Mouse (Mus musculus) limb, embryonic 15.5 days (tissue): ENCODE measurements around the gene Abr. TPM values are rescaled to one million over a fixed set of nuclear protein-coding genes. Genes with fewer than 3 reads are reported as not detected.

Experiments used
- ATAC-seq: fragments of 200-750 bp; cut with Nextera tagmentation; 2 replicates; pipeline ENCODE4 v1.8.0; 2017; ENCODE audit warnings: low read depth, moderate TSS enrichment; ENCODE audit not compliant: insufficient number of reproducible peaks, low FRiP score, low TSS enrichment
- H3K27ac ChIP-seq: fragments of 300-500 bp; sonication (generic); 2 replicates; pipeline ENCODE4 v1.5.1; 2015; ENCODE audit warnings: moderate library complexity, mild to moderate bottlenecking, inconsistent platforms
- H3K27me3 ChIP-seq: fragments of 300-500 bp; sonication (generic); 2 replicates; pipeline ENCODE4 v1.6.1; 2015; ENCODE audit warnings: inconsistent platforms
- H3K36me3 ChIP-seq: fragments of 300-500 bp; sonication (generic); 2 replicates; pipeline ENCODE4 v1.6.1; 2015; ENCODE audit warnings: inconsistent platforms
- H3K4me1 ChIP-seq: fragments of 300-500 bp; sonication (generic); 2 replicates; pipeline ENCODE4 v1.6.1; 2015; ENCODE audit warnings: inconsistent platforms
- H3K4me2 ChIP-seq: fragments of 300-500 bp; sonication (generic); 2 replicates; pipeline ENCODE4 v1.6.1; 2015; ENCODE audit warnings: mild to moderate bottlenecking, inconsistent platforms
- H3K4me3 ChIP-seq: fragments of 300-500 bp; sonication (generic); 2 replicates; pipeline ENCODE4 v1.5.1; 2015; ENCODE audit warnings: mild to moderate bottlenecking, inconsistent platforms
- H3K9ac ChIP-seq: fragments of 300-500 bp; sonication (generic); 2 replicates; pipeline ENCODE4 v1.6.1; 2015; ENCODE audit warnings: inconsistent platforms
- H3K9me3 ChIP-seq: fragments of 300-500 bp; sonication (generic); 2 replicates; pipeline ENCODE4 v1.6.1; 2016; ENCODE audit warnings: inconsistent platforms
- WGBS: fragments of 180-500 bp; shearing (Covaris S2); methylation state at CpG from one replicate; pipeline ENCODE4 v1.1.7; 2015; 5-methylcytosine and 5-hydroxymethylcytosine counted together
- polyA plus RNA-seq: library from polyadenylated mRNA; unstranded; fragments of >200 nt; fragmentation: Nextera tagmentation; extraction: Ambion mirVana; gene quantifications from 2 replicates; pipeline ENCODE4 v1.2.1, GENCODE M21; 2015

Abr gene
- polyA plus RNA-seq, 1 experiment from 2014 or later: 31.9 TPM

DNA sequence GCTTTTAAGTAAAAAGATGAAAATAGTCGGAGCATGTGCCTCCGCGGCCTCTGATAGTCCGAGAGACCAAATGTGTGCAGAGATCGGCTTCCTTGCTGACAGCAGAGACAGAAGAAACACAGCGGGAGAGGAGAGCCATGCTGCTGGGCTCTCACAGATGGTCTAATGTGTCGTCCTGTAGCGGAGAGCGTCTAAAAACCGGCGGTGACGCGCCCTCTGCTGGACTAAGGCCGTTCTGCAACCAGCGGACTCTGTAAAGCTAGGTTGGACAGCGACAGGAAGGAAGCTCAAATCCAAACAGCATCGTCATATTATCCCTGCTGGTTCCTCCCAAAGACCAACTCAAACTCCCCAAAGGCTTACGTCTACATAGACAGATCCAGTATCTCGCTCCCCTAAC lies 23.8 kb upstream of the Abr start:
- H3K36me3 ChIP-seq: no peaks in the 10 kb centered on the region
- H3K4me2 ChIP-seq: peak overlapping the region; percentile 43
- H3K27me3 ChIP-seq: peaks cover 16% of the 10 kb centered on the region; the same call in 1 of the 2 replicates
- peak overlapping the region; percentile 17 for H3K4me3 ChIP-seq
- no peak for ATAC-seq
- no peaks in the 10 kb centered on the region for H3K9me3 ChIP-seq
- no peak overlapping the region for H3K9ac ChIP-seq
- H3K27ac ChIP-seq: no peak overlapping the region
- peaks cover 14% of the 10 kb centered on the region for H3K4me1 ChIP-seq
- under 1% methylated on average over 19 of the region's 19 CpGs for whole genome bisulfite sequencing

DNA sequence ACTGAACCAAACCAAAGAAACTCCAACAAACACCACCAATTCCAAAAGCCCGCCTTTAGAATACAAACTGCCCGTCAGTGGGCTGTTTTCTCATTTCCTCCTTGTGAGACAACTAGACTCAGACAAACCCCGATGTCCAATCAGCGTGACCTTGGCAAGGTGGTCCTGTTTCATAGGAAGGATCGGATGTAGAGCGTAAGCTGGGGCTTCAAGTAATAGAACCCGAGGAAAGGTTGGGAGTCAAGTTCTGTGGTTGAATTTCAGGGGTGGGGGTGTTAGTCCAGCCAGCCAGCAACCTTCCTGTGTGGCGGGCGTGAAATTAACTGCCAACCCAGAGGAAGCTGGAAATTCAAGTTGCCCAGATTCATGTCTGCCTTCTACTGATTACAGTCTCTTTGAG lies 22.9 kb upstream of the Abr start:
- Histone ChIP-seq H3K4me3 (no peak overlapping the region), H3K27me3 (peaks cover 16% of the 10 kb centered on the region; the same call in 1 of the 2 replicates), H3K27ac (no peak overlapping the region), H3K4me1 (peaks cover 14% of the 10 kb centered on the region), H3K4me2 (no peak overlapping the region), H3K9ac (no peak overlapping the region), H3K9me3 (no peaks in the 10 kb centered on the region), H3K36me3 (no peaks in the 10 kb centered on the region)
- ATAC-seq: no peak
- 51% methylated on average over 9 of the region's 9 CpGs for WGBS

DNA sequence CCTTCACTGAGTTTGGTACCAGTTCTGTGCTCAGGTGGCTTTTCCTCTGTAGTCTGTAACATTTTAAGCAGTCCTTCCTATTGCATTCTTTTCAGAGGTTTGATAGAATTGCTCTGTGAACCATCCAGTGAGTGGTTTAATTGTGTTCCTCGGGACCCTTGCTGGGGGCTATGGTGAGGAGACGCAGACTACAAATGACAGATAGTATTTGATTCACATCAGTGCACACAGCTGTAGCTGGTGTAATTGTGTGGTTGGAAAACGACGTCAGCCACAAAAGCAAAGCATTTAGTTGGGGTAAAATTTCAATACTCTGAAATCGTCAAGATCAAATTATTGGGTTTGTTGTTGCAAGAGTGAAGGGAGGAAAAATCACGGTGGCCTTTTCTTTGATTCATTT lies 22.1 kb upstream of the Abr start:
- no peak for ATAC-seq
- no peak overlapping the region for H3K4me3 ChIP-seq
- no peak overlapping the region for H3K9ac ChIP-seq
- no peaks in the 10 kb centered on the region for H3K9me3 ChIP-seq
- H3K4me2 ChIP-seq: no peak overlapping the region
- H3K36me3 ChIP-seq: no peaks in the 10 kb centered on the region
- peaks cover 16% of the 10 kb centered on the region; the same call in 1 of the 2 replicates for H3K27me3 ChIP-seq
- H3K27ac ChIP-seq: no peak overlapping the region
- H3K4me1 ChIP-seq: peaks cover 14% of the 10 kb centered on the region
- 57% methylated on average over 6 of the region's 6 CpGs for WGBS

DNA sequence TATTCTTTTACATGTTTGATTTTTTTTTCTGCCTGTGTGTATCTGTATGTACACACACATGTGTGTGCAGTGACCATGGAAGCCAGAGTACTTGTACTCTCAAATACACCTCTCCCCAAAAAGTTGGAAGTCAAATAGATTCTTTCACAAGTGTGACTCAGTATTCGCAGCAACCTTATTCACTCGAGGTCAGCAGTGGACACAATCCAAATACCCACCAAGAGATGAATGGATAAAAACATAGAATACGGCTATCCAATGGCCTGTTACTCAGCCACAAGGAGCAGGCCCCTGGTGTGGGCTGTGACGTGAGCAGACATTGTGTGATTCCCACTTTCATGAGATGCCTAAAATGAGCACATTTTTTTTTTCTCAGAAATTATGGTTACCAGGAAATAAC lies 18.1 kb upstream of the Abr start:
- Histone ChIP-seq H3K36me3 (no peaks in the 10 kb centered on the region), H3K9me3 (no peaks in the 10 kb centered on the region), H3K27ac (no peak overlapping the region), H3K9ac (no peak overlapping the region), H3K4me2 (no peak overlapping the region), H3K27me3 (0 out of 2 replicates have a peak, but pooled peaks cover 11% of the 10 kb centered on the region), H3K4me3 (no peak overlapping the region), H3K4me1 (no peaks in the 10 kb centered on the region)
- 79% methylated on average over 4 of the region's 4 CpGs for WGBS
- no peak for ATAC-seq

DNA sequence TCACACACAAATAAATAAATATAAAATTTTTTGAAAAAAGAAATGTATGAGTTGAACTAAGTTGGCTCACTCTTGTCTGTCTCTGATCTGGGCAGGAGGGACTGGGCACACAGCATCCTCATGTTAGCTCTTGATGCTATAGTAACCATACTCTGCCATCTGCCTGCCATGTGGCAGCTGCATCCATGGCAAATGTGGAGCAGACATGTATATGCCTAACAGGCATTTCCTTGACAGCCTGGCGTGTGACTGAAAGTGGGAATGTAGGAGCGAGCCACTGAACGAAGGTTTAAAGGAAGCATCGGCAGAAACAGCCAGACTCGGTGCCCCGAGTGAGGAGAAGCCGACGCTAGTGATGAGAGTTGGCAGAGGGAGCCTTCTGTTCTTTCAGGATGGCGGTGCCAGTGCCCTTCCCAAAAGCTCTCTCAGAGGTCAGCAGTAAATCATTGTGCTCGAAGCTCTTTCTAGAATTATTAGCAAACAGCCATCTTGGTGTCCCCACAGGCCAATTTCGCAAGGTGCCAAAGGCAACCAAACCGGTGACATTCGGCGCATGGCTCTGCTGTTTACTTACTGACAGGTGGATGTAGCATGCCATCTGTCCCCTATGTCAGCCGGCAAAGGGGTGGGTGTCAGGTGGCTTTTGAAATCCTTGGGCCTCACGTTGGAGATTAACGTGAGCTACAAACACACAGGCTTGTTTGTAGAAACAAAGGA lies 17.3 kb upstream of the Abr start:
- Histone ChIP-seq H3K36me3 (no peaks in the 10 kb centered on the region), H3K27ac (no peak overlapping the region), H3K9ac (no peak overlapping the region), H3K4me3 (no peak overlapping the region), H3K27me3 (0 out of 2 replicates have a peak, but pooled peaks cover 3% of the 10 kb centered on the region), H3K4me1 (no peaks in the 10 kb centered on the region), H3K4me2 (no peak overlapping the region), H3K9me3 (no peaks in the 10 kb centered on the region)
- no peak for ATAC-seq
- 66% methylated on average over 17 of the region's 17 CpGs for WGBS

DNA sequence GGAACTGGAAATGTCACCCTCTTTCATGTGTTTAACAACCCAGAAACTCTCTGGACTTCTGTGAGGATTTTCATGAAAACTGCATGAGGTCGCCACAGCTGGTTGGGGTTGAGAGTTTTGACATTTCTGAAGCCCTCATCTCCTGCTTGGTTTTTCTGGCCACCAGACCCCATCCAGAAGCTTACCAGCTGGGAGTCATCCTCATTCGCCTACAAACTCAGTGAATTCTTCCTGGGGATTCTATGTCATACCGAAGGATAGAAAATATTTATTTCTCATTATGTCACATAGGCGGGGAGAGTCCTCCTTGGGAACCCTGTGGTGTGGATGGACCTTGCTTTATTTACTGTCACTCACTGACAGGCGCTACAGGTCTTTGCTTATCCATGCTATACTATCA lies 8.4 kb upstream of the Abr start:
- Histone ChIP-seq H3K4me1 (no peaks in the 10 kb centered on the region), H3K27me3 (no peaks in the 10 kb centered on the region), H3K27ac (no peak overlapping the region), H3K9me3 (no peaks in the 10 kb centered on the region), H3K9ac (no peak overlapping the region), H3K36me3 (no peaks in the 10 kb centered on the region), H3K4me3 (no peak overlapping the region), H3K4me2 (no peak overlapping the region)
- WGBS: 86% methylated on average over 5 of the region's 5 CpGs
- ATAC-seq: no peak

DNA sequence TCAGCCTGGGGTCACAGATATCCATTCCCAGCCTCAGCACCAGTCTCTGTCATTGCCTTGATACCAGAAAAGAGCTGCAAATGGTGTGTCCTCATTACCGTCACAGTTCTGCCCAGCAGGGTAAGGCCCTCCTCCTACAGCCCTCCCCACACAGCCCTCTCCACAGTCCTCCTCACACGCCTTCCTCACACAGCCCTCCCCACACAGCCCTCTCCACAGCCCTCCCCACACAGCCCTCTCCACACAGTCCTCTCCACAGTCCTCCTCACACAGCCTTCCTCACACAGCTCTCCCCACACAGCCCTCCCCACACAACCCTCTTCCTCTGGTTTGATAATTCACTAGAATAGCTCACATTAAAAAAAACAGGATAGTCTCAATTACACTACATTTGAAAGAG lies 7.9 kb upstream of the Abr start:
- no peaks in the 10 kb centered on the region for H3K27me3 ChIP-seq
- no peak overlapping the region for H3K9ac ChIP-seq
- no peaks in the 10 kb centered on the region for H3K9me3 ChIP-seq
- H3K4me1 ChIP-seq: no peaks in the 10 kb centered on the region
- no peaks in the 10 kb centered on the region for H3K36me3 ChIP-seq
- ATAC-seq: no peak
- WGBS: 42% methylated on average over 2 of the region's 2 CpGs
- no peak overlapping the region for H3K4me3 ChIP-seq
- H3K4me2 ChIP-seq: no peak overlapping the region
- H3K27ac ChIP-seq: no peak overlapping the region

DNA sequence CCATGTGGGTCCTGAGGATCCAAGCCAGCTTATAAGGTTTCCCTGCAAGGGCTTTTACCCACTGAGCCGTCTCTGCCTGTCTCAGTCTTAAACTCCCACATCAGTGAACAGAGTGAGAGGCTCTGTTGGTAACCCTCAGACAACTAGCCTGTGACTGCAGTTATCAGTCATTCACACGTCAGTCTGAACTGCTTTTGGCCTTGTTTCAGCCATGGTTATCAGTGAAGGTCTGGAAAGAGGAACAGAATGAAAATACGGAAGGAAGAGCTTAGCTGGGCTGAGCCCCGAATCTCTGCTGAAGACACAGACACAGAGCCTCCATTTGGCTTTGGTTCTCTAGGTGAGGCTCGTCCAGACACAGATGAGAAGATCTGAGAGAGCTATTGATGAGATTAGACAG lies 6.5 kb upstream of the Abr start:
- no peak overlapping the region for H3K4me3 ChIP-seq
- H3K27me3 ChIP-seq: no peaks in the 10 kb centered on the region
- ATAC-seq: no peak
- H3K9me3 ChIP-seq: no peaks in the 10 kb centered on the region
- H3K27ac ChIP-seq: no peak overlapping the region
- WGBS: 72% methylated on average over 5 of the region's 5 CpGs
- H3K4me1 ChIP-seq: peaks cover 1% of the 10 kb centered on the region; the same call in 1 of the 2 replicates
- H3K4me2 ChIP-seq: no peak overlapping the region
- no peak overlapping the region for H3K9ac ChIP-seq
- no peaks in the 10 kb centered on the region for H3K36me3 ChIP-seq

DNA sequence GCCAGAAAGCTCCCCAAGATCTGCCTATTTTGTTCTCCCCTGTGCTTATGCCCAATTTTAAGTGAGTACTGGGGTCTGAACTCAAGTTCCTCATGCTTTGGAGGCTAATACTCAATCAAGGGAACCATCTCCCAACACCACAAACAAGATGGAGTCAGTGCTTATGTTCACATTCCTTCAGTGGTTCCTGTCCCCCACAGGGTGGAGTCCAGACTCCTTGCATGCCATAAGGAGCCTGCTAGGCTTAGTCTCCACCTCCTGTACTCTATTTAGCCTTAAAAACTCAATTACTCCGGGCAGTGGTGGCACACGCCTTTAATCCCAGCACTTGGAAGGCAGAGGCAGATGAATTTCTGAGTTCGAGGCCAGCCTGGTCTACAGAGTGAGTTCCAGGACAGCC lies 2.8 kb upstream of the Abr start:
- no peak for ATAC-seq
- H3K36me3 ChIP-seq: no peaks in the 10 kb centered on the region
- H3K9ac ChIP-seq: no peak overlapping the region
- no peaks in the 10 kb centered on the region for H3K9me3 ChIP-seq
- no peak overlapping the region for H3K27ac ChIP-seq
- WGBS: 59% methylated on average over 3 of the region's 3 CpGs
- H3K4me1 ChIP-seq: peaks cover 18% of the 10 kb centered on the region
- H3K4me3 ChIP-seq: no peak overlapping the region
- no peak overlapping the region for H3K4me2 ChIP-seq
- H3K27me3 ChIP-seq: peaks cover 23% of the 10 kb centered on the region

DNA sequence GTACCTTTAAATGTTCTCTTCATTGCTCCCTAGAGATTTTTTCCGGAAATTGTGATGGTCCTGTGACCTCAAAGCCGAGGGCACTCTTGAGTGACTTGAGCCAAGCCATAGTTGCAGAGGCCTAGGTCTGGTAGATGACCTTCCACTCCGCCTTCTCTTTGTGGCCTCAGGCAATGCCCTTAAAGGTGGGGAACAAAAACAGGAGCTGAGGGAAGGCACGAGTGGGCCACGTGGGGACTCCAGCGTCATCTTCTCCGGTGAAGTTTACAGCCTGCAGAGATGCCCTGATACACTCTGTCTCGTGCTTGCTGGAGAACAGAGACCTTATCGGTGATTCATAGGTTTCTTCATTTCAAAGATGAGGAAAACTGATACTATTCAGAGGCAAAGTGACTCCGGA lies 2.0 kb upstream of the Abr start:
- H3K27ac ChIP-seq: no peak overlapping the region
- 51% methylated on average over 10 of the region's 10 CpGs for whole genome bisulfite sequencing
- peak overlapping the region; percentile 66; the same call in 1 of the 2 replicates for H3K4me3 ChIP-seq
- H3K9ac ChIP-seq: no peak overlapping the region
- no peaks in the 10 kb centered on the region for H3K36me3 ChIP-seq
- no peak for ATAC-seq
- peak overlapping the region; percentile 100; the same call in 1 of the 2 replicates for H3K4me2 ChIP-seq
- no peaks in the 10 kb centered on the region for H3K9me3 ChIP-seq
- peaks cover 18% of the 10 kb centered on the region for H3K4me1 ChIP-seq
- peaks cover 23% of the 10 kb centered on the region for H3K27me3 ChIP-seq

DNA sequence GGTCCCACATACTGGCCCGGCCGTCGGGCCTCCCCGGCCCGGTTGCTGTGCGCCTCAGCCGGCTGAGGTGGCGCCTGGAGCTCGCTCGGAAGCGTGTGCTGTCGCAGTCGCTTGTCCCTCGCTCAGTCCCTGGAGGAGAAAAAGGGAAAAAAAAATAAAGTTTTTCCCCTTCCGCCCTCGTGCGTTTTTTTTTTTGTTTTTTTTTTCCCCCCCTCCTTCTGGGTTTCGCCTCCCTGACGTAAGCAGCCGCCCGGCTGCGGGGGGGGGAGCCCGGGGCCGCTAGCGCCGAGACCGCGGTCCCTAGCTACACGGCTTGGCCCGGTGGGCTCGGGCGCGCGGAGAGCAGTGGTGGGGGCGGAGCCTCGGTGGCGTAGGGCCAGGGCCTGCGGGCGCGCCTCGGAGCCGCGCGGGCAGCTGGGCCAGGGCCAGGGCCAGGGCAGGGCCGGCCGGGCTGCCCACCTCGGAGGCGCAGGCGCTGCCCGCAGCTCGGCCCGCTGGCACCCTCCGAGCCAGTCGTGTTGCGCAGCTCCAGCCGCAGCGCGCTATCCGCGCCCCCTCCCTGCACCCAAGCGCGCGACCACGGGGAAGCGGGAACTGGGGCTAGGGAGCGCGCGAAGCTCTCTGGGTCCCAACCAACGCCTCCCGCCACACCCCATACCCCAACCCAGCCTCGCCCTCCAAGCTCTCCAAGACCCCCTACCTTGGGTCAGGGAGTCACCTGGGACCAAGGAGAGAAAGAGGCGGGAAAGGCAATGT lies 1.3 kb upstream of the Abr start:
- peak overlapping the region; percentile 100 for H3K4me2 ChIP-seq
- H3K36me3 ChIP-seq: no peaks in the 10 kb centered on the region
- H3K27ac ChIP-seq: 0 out of 2 replicates have a peak overlapping the region, but pooled peaks have one; percentile 4
- H3K4me1 ChIP-seq: peaks cover 18% of the 10 kb centered on the region
- WGBS: under 1% methylated on average over 63 of the region's 72 CpGs
- peak overlapping the region; percentile 66 for H3K4me3 ChIP-seq
- H3K27me3 ChIP-seq: peaks cover 23% of the 10 kb centered on the region
- ATAC-seq: peak; percentile 66; the same call in 1 of the 2 replicates
- H3K9me3 ChIP-seq: no peaks in the 10 kb centered on the region
- peak overlapping the region; percentile 44 for H3K9ac ChIP-seq

DNA sequence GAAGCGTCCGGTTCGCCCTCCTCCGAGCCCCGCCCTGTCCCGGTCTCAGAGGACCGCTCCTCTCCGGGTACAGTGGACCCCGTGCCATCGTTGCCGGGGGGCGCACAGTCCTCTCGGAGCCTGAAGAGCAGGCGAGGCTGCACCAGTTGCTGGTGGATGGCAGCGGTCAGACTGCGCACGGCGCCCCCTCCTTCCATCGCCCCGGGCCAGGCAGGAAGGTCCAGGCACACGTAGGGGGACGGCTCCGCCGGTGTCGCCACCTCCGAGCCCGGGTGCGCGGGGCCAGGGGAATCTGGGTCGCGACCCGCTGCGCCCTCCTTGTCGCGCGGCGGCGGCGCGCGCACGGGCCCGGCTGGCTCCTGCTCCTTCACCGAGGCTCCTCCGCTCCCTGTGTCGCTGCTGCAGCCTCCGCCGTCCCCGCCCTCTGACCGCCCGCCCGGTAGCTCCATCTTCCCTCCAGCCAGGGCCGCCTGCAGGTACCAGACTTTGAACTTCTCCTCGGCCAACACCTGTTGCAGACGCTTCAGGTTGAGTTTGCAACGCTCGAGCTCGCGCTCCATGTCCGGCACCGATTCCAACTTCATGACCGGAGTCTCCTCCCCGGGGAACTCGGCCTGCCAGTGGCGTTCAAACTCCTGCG lies 572 bp upstream of the Abr start:
- WGBS: under 1% methylated on average over 66 of the region's 66 CpGs
- ATAC-seq: no peak

More for the DNA sequence above, 572 bp upstream of the Abr start:
- Histone ChIP-seq H3K4me3 (peak overlapping the region; percentile 66), H3K27me3 (peaks cover 23% of the 10 kb centered on the region), H3K4me1 (peaks cover 18% of the 10 kb centered on the region), H3K9ac (peak overlapping the region; percentile 44), H3K4me2 (peak overlapping the region; percentile 100), H3K36me3 (no peaks in the 10 kb centered on the region), H3K9me3 (no peaks in the 10 kb centered on the region), H3K27ac (no peak overlapping the region)
